Mouse (Mus musculus): ENCODE results near the gene Il6st.

Gene Il6st

DNA sequence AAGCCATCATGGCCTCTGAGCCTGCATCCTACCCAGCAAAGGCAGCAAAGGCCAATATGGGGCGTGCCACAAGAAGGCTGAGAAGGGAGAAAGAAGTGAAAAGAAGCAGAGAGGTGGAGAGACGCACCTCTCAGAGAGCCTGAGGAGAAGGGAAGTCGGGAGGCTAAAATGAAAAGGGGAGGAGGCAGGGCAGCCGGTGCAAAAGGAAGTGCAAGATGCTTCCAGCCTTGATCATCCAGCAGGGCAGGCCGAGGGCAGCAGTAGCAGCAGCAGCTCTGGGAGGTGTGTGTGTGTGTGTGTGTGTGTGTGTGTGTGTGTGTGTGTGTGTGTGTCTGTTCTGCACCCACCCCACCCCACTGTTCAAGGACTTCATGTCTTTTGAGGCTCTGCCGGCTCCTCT lies 58.4 kb downstream of the Il6st start:
- in situ Hi-C loops (cut with MseI, MboI): loop anchor here in 1 of 2 experiments (25.0 kb wide), 1 partner anchor 735 kb away; no protein-coding TSS in a partner anchor

DNA sequence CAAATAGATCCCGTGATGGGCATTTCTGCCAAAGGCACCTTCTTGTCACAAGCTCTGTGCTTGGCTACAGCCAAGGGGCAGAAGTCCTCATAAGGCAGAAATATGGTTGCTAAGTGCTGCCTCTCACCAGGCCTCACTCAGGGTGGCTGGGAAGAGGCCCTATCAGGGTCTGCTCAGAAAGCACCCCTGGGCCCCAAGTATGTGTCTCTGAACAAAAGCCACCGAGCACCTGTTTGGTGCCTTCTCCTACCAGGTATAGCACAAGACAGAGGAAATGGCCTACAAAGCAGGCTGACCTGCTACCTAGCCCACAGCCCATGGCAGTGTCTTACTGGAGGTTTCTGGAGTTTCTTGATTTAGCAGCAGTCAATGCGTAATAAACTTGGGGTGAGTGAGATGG lies 59.0 kb downstream of the Il6st start:
- in situ Hi-C loops (cut with MseI, MboI): loop anchor here in 1 of 2 experiments (25.0 kb wide), 1 partner anchor 736 kb away; no protein-coding TSS in a partner anchor

DNA sequence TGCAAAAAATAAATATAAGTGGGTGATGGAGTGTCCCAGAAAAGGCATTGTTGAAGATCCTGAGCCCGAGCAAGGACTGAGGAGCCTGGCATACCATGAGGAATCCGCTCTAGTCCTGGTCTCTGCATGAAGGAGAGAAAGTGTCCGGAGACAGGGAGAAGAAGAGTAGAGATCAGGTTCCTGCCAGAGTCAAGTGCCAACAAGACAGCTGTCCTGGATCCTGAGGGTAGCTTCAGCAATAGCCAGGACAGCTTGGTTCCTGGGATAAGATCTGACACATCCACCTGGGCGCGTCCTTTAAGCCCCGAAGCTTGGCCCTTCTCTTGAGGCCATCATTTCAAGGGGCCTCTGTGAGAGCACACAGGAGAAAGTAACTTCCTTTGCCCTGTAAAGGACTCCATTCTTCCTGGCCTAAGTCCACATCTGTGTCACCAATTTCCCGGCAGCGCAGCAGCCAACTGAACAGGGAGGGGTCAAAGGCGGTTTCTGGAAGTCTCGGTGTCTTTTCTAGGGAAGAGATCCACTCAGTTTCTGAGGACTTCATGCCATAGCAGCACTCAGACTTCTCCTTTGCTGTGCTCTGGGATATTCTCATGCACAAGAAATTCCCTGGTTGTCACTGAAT lies 59.6 kb downstream of the Il6st start:
- in situ Hi-C loops (cut with MseI, MboI): loop anchor here in 1 of 2 experiments (25.0 kb wide), 1 partner anchor 736 kb away; no protein-coding TSS in a partner anchor

DNA sequence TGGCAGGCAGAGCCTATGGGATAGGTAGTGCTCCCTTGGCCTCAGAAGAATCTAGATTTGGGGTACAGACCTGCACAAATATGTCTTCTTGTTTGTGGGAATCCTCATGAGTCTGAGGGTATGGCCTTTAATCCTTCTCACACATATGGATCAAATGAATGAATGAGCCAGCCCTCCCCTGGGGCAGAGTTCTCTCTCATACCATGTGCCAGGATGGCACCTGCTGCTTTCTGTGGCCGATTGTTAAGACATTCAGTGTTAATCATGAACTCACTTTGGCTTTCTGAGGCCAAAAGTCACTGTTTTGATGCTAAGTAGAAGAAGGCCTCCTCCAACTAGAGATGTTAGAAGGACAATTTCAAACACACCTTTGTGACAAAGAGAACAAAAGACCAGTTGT lies 63.3 kb downstream of the Il6st start:
- in situ Hi-C loops (cut with MseI, MboI): no loop called here

DNA sequence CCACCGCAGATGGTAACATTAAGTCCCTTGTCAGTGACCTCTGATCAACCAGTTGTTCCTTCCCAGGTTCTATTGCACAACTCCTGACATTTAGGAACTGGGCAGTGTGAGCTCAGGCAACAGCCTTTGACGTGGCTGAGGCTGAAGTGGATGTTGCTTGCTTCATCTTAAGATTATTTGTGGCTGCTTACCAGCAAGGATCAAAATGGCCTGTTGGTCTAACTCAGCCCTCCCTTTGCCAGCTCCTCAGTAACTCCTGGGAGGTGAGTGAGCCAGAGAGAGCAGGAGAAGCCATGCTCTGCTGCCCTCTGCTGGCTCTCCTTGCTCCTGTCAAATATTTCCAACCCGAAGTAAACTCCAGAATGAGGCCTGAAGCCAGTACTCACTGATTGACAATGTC lies 66.0 kb downstream of the Il6st start:
- in situ Hi-C loops (cut with MseI, MboI): no loop called here

DNA sequence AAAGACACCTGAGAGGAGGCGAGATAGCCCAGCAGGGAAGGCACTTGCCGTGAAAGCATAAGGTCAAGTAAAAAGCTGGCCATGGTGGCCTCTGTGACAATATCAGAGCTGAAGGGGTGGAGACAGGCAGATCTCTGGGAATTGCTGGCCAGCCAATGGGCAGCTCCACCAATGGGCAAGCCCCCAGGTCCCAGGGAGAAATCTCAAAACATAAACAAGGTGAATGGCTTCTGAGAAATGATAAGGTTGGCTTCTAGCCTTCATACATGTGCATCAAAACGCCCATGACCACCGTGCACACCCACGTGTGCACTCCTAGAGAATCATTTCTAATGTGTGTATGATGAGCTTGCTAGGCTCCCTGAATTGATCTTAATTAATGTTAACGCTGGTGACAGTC lies 68.4 kb downstream of the Il6st start:
- in situ Hi-C loops (cut with MseI, MboI): no loop called here

DNA sequence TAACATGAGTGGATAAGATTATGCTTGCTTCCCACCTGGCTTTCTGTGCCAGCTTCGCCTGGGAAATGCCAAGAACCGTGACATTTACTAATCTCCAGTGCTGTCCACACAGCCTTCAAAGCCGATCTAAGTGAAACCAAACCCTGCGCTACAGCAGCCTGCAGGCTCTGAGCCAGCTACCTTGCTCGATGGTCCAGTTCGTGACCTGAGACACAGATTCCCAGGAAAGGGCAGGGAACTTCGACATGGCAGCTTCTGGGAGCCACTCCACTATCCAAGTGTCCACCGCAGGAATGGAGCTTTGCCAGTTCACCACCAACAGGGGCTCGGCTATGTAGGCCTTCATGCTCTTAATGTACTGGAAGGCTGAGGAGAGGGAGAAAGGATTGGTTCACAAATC lies 69.7 kb downstream of the Il6st start:
- in situ Hi-C loops (cut with MseI, MboI): no loop called here

DNA sequence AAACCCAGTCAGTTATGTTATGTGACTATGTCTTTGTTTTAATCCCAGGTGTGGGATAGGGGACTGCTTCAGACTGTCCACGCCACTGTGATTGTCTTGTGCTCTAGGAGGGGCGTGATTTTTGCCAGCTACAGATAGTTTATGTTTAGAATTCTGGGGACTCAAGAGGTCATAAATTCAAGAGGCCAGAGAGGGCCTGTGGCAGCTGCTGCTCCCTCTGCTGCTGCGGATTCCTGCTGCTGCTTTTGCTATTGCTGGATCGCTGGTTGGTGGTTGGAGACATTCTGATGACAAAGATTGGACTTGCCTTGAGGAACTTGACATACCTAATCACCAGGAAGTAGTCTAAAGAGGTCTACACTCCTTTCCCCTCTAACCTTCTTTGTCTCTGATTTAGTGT lies 72.7 kb downstream of the Il6st start:
- in situ Hi-C loops (cut with MseI, MboI): no loop called here

DNA sequence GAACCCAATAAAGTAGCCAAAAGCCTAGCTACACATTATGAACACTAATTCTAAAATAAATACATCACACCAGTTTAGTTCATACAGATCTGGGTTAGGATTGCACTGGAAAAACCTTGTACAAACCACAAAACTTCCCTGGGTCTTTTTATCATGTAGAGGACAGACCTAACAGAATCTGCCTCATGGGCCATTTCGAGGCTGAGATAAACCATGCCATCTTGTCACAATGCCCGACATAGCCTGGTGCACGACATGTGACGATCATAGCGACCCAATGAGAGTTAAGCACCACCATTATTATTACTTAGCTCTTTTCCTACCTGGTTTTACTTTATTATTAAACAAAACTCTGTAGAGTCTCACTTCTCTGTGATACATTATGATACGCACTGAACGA lies 73.2 kb downstream of the Il6st start:
- in situ Hi-C loops (cut with MseI, MboI): no loop called here

DNA sequence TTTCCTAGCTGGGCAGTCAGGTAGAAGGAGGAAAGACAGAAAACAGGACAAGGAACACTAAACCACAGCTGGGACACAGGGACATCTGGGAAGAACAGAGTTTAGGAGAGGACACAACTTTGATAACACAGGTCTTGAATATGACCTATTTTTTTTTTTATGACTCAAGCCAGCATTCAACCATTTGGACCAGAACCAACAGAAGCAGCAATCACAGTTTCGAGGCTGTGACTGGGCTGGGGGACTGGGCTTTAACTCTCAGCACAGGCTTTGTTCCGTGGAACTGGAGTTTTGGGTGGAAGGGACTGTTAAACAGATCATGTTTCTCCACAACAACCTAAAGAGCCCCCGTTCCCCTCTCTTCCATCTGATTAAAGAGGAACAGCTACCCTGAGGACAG lies 76.7 kb downstream of the Il6st start:
- in situ Hi-C loops (cut with MseI, MboI): no loop called here

DNA sequence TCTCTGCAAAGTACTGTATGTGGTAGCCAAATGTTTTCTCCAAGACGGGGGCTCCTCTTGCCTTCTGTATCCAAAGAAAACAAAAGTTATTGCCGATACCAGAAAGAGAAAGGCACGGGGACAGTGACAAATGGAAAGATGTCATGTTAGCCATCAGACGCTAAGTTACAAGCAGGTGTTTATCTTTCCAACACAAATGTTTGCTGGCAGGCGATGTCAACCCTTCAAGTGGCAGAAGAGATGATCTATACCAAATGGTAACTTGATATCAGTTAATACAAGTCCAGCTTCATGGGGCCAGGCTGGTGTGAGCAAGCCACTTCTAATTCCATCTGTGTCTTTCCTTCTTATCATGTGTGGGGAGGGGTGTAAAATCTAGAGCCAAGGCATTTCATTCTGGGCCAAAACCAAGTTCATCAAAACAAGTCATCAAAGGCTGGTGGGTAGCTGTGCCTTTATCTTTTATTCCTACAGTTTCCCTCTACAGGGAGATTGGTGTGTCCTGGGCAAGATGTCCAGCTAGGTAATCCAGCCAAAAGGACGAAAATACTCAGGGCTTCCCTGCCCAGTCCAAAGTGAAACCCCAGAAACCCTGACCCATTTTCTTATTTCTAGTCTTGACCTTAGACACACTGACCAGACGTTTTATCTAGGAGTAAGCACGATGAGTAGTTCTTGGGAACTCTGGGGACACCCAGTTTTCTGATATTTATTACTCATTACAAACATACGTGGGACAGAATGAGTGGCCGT lies 77.5 kb downstream of the Il6st start:
- in situ Hi-C loops (cut with MseI, MboI): no loop called here

DNA sequence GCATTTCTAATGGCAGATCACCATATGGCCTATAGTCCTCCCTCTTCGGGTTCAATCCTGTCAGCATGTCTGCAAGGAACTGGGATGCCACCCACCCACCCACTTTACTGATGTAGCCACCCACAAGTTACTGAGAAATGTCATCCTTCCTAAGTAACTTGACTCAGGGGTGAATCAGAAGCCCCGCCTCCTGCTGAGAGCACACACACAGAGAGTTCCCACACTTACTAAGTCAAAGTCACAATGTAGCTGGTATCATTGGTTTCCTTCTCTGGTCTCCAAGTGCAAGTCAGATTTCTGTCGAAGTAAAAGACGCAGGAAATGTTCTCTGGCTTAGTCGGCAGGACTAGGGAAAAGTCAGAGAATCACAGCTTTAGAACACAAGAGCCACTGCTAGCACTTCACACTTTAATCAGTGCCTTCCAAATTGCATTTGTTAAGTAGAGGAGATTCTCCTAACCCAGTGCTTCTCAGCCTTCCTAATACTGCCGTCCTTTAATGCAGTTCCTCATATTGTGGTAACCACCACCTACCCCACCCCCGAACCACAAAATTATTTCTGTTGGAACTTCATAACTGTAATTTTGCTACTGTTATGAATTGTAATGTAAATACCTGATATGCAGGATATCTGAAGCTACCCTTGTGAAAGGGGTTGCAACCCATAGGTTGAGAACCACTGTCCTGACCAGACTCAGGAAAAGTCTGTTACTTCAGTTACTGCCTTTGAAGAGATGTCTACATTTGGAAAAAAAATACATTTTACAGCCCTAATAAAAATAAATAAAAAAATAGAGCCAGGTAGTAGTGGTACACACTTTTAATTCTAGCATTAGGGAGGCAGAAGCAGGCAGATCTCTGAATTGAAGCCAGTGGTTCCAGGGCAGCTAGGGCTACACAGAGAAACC lies 88.0 kb downstream of the Il6st start:
- in situ Hi-C loops (cut with MseI, MboI): no loop called here

DNA sequence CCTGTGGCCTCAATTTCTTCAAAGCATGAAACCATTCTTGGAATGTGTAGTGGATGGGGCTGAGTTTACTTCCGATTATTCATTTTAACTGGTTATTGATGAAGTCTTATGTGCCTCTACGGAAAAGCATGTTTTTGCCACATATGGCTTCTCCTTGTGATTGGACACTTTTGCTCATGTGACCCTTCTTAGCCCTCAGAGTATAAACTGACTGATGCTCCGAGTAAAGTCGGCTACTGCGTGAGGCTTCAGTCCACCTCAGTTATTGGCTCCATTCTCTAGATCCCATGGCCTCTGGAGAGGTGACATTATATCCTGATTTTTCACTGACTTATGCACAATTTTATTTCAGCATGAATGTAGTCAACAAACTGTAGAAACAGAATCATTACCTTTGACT lies 89.4 kb downstream of the Il6st start:
- in situ Hi-C loops (cut with MseI, MboI): no loop called here

DNA sequence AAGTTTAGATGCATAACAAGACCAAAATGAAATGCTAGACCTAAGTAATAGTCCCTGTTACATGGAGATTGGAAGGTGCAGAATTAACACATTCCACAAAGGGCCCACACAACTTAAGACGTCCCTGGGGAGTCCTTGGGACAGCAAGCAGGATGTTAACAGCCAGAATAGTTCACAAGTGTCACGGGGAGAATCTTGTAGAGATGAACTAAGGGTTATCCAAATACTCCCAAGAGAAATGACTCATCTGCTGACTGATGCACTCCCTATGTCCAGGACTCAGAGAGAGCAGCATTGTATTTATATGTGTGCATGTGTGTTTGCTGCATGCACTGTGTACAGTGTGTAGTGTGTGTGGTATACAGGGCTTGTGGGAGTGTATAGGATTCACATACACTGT lies 92.6 kb downstream of the Il6st start:
- in situ Hi-C loops (cut with MseI, MboI): no loop called here

Measured in mouse trophoblast stem cell (cell line).